Mouse (Mus musculus) MEL (cell line): ENCODE results near the gene Gopc. TPM values are rescaled to one million over a fixed set of nuclear protein-coding genes. Genes with fewer than 3 reads are reported as not detected.

ENCODE experiments used
- DNase-seq: peaks from one replicate; pipeline ENCODE4 v3.0.0; 2011; ENCODE audit warnings: low read depth, low spot score
- H3K27ac ChIP-seq: 2 replicates; pipeline ENCODE4 v1.5.1; 2012; ENCODE audit warnings: low read depth, mild to moderate bottlenecking, control low read depth, low read length, moderate library complexity; ENCODE audit not compliant: control insufficient read depth
- H3K27me3 ChIP-seq, 2 experiments: fragments of 150-350 bp in 1 of 2; sonication (generic) in 1 of 2; 2 replicates each; pipeline ENCODE4 v1.6.1; 2012; ENCODE audit warnings: low read length in 2 of 2, mild to moderate bottlenecking in 2 of 2, improper control_type of control experiment in 1 of 2, moderate library complexity in 1 of 2; ENCODE audit not compliant: insufficient read depth in 2 of 2, control insufficient read depth in 1 of 2
- H3K36me3 ChIP-seq, 2 experiments: 2 replicates each; pipeline ENCODE4 v1.6.1; 2012 to 2014; ENCODE audit warnings: low read length in 2 of 2, improper control_type of control experiment in 1 of 2, inconsistent platforms in 1 of 2, mild to moderate bottlenecking in 1 of 2; ENCODE audit not compliant: insufficient read depth in 2 of 2, control insufficient read depth in 1 of 2
- H3K4me1 ChIP-seq, 2 experiments: fragments of 150-350 bp in 1 of 2; sonication (generic) in 1 of 2; 2 replicates each; pipeline ENCODE4 v1.6.1; 2012; ENCODE audit warnings: low read length in 2 of 2, improper control_type of control experiment in 1 of 2, mild to moderate bottlenecking in 1 of 2; ENCODE audit not compliant: insufficient read depth in 2 of 2, control insufficient read depth in 1 of 2
- H3K4me3 ChIP-seq, 2 experiments: fragments of 150-350 bp in 1 of 2; sonication (generic) in 1 of 2; 2 replicates each; pipeline ENCODE4 v1.5.1; 2012; ENCODE audit warnings: low read depth in 2 of 2, low read length in 2 of 2, mild to moderate bottlenecking in 2 of 2, moderate library complexity in 2 of 2, control low read depth in 1 of 2, improper control_type of control experiment in 1 of 2; ENCODE audit not compliant: control insufficient read depth in 1 of 2, insufficient read depth in 1 of 2
- H3K79me2 ChIP-seq: 2 replicates; pipeline ENCODE4 v1.6.1; 2012; ENCODE audit warnings: mild to moderate bottlenecking, low read length, moderate library complexity; ENCODE audit not compliant: control insufficient read depth, poor library complexity, insufficient read depth
- H3K9ac ChIP-seq: 2 replicates; pipeline ENCODE4 v1.6.1; 2012; ENCODE audit warnings: low read depth, mild to moderate bottlenecking, control low read depth, low read length, moderate library complexity; ENCODE audit not compliant: control insufficient read depth, poor library complexity, severe bottlenecking
- H3K9me3 ChIP-seq: fragments of 150-350 bp; sonication (generic); replicated peaks from 2 replicates; pipeline ENCODE4 v1.6.1; 2012; ENCODE audit warnings: mild to moderate bottlenecking, low read length, improper control_type of control experiment, moderate library complexity; ENCODE audit not compliant: insufficient read depth
- BHLHE40 ChIP-seq: IDR thresholded peaks from 2 replicates; pipeline ENCODE4 v1.6.1; 2012; ENCODE audit warnings: low read depth, mild to moderate bottlenecking, inconsistent platforms, low read length, improper control_type of control experiment, borderline replicate concordance
- CTCF ChIP-seq, 3 experiments: IDR thresholded peaks in 2 of 3; conservative IDR thresholded peaks in 1 of 3; 2 replicates each; pipeline ENCODE4 v1.5.1; 2011 to 2012; ENCODE audit warnings: low read length in 3 of 3, low read depth in 2 of 3, mild to moderate bottlenecking in 2 of 3, improper control_type of control experiment in 1 of 3, inconsistent platforms in 1 of 3, mixed read lengths in 1 of 3, moderate library complexity in 1 of 3; ENCODE audit not compliant: control insufficient read depth in 1 of 3, insufficient read depth in 1 of 3, poor library complexity in 1 of 3, severe bottlenecking in 1 of 3
- E2F4 ChIP-seq: IDR thresholded peaks from 2 replicates; pipeline ENCODE4 v1.6.1; 2011; ENCODE audit warnings: low read depth, low read length, improper control_type of control experiment, borderline replicate concordance
- ELF1 ChIP-seq: IDR thresholded peaks from 2 replicates; pipeline ENCODE4 v1.6.1; 2014; ENCODE audit warnings: low read depth, mild to moderate bottlenecking, inconsistent platforms, low read length, improper control_type of control experiment, moderate library complexity
- GABPA ChIP-seq: IDR thresholded peaks from 2 replicates; pipeline ENCODE4 v1.6.1; 2012; ENCODE audit warnings: low read depth, mild to moderate bottlenecking, inconsistent platforms, low read length, improper control_type of control experiment, moderate library complexity
- GATA1 ChIP-seq: IDR thresholded peaks from 2 replicates; pipeline ENCODE4 v1.6.1; 2011; ENCODE audit warnings: low read depth, low read length, improper control_type of control experiment
- JUND ChIP-seq: IDR thresholded peaks from 2 replicates; pipeline ENCODE4 v1.6.1; 2011; ENCODE audit warnings: low read depth, mild to moderate bottlenecking, improper control_type of control experiment, low read length
- MAZ ChIP-seq: IDR thresholded peaks from 2 replicates; pipeline ENCODE4 v1.6.1; 2012; ENCODE audit warnings: low read depth, mild to moderate bottlenecking, inconsistent platforms, low read length, improper control_type of control experiment
- MXI1 ChIP-seq: IDR thresholded peaks from 2 replicates; pipeline ENCODE4 v1.6.1; 2011; ENCODE audit warnings: mild to moderate bottlenecking, low read depth, low read length, improper control_type of control experiment
- NELFE ChIP-seq: IDR thresholded peaks from 2 replicates; pipeline ENCODE4 v1.6.1; 2011; ENCODE audit warnings: low read depth, low read length, improper control_type of control experiment
- RAD21 ChIP-seq: IDR thresholded peaks from 2 replicates; pipeline ENCODE4 v1.6.1; 2011; ENCODE audit warnings: mild to moderate bottlenecking, low read depth, low read length, improper control_type of control experiment
- SMC3 ChIP-seq: IDR thresholded peaks from 2 replicates; pipeline ENCODE4 v1.6.1; 2011; ENCODE audit warnings: low read depth, low read length, improper control_type of control experiment
- TBP ChIP-seq: IDR thresholded peaks from 2 replicates; pipeline ENCODE4 v1.8.0; 2011; ENCODE audit warnings: low read depth, low read length, improper control_type of control experiment
- USF1 ChIP-seq: IDR thresholded peaks from 2 replicates; pipeline ENCODE4 v1.6.1; 2014; ENCODE audit warnings: low read depth, mild to moderate bottlenecking, inconsistent platforms, low read length, improper control_type of control experiment, moderate library complexity
- ZC3H11A ChIP-seq: IDR thresholded peaks from 2 replicates; pipeline ENCODE4 v1.6.1; 2012; ENCODE audit warnings: low read depth, mild to moderate bottlenecking, inconsistent platforms, low read length, improper control_type of control experiment
- polyA plus RNA-seq, 2 experiments: library from polyadenylated mRNA; stranded (reverse) in 1 of 2; unstranded in 1 of 2; fragments of >175 nt in 1 of 2; fragments of >200 nt in 1 of 2; gene quantifications; 2 replicates each; pipeline versions ENCODE4 v1.2.1 to v1.2.4; 2012; ENCODE audit warnings: low replicate concordance in 2 of 2, low read depth in 1 of 2; ENCODE audit not compliant: insufficient read length in 2 of 2, insufficient read depth in 1 of 2, missing spikeins in 1 of 2
- total RNA-seq: library from RNA; depleted of rRNA; stranded (reverse); fragments of 300-350 nt; gene quantifications from 2 replicates; pipeline ENCODE4 v1.2.3, GENCODE M21; 2012

Gene Gopc
- total and polyA plus RNA-seq, 3 experiments = 6.2 to 8.2 TPM; not detected in 1

DNA sequence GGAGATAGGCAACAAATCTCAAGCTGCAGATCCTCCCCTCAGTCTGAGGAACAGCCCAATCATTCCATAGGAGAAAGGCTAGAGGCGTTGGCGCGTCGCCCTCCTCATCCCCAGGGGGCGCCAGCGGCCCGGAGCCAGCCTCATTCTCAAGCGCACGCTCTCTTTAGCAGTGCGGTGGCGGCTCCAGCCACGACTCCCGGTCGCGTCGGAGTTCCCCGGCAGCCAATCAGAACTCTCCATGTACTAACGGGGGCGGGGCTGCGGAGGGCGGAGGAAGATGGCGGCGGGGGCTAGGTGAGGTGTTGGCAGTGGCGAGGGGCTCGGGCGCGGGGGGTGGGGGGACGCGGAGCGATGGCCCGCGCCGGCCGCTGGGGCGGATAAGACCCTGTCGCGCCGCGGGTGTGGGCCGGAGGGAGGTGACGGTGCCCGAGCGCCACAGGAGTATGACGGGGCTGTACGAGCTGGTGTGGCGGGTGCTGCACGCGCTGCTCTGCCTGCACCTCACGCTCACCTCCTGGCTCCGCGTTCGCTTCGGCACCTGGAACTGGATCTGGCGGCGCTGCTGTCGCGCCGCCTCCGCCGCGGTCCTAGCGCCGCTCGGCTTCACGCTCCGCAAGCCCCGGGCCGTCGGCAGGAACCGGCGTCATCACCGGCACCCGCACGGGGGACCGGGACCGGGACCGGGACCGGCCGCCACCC, 35.5 kb upstream of the Gopc start, which contains the start of gene Nus1 (continued):
- TF ChIP-seq NELFE (peak; percentile 49; the same call in 1 of the 2 replicates), GABPA (peak; percentile 83; the same call in 1 of the 2 replicates), USF1 (no peak)

- TF ChIP-seq GATA1 (peak; percentile 12; the same call in 1 of the 2 replicates), NELFE (no peak)
- H3K27me3 ChIP-seq = no peaks in the 10 kb centered on the region
- no peak for DNase-seq
- H3K4me3 ChIP-seq = peak overlapping the region; percentile 27 to 82; a peak in 3 of 4 replicates
- H3K79me2 ChIP-seq = peaks cover 37% of the 10 kb centered on the region
- peaks cover 8 to 12% of the 10 kb centered on the region in 2 experiments for H3K4me1 ChIP-seq
- H3K27ac ChIP-seq = no peak overlapping the region
- no peaks in the 10 kb centered on the region for H3K9me3 ChIP-seq
- peak overlapping the region; percentile 58 for H3K9ac ChIP-seq
- H3K36me3 ChIP-seq = peaks cover 0 to 28% of the 10 kb centered on the region in 2 experiments; a peak in 3 of 4 replicates
Observed at GRCm38 (mm10) chr10:52416458-52416857, 34.5 kb upstream of the Gopc start.

DNA sequence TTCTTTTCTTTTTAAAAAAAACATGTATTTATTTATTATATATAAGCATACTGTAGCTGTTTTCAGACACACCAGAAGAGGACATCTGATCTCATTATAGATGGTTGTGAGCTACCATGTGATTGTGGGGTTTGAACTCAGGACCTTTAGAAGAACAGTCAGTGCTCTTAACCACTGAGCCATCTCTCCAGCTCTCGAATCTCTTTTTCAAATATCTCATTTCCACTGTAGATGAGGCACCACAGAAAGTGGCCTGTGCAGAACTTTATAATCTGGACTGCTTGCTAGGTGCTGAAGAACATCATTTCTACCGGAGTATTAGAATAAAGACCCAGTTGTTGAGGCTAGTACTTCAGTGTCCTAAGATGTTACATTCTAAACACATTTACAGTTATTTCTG, 33.1 kb upstream of the Gopc start:
- H3K9me3 ChIP-seq = no peaks in the 10 kb centered on the region
- TF ChIP-seq SMC3 (no peak), JUND (no peak), TBP (peak; percentile 95)

GRCm38 (mm10) chr10:52407526-52407925, 25.6 kb upstream of the Gopc start:
- TF ChIP-seq NELFE = no peak
- no peak for TF ChIP-seq E2F4
- TF ChIP-seq ELF1 = no peak
- no peak for TF ChIP-seq MAZ
- no peak for TF ChIP-seq CTCF (IDR thresholded peaks at IDR 0.05 in 2 of 3, conservative IDR thresholded peaks at IDR 0.05 in 1 of 3; ENCODE audit: control insufficient read depth in 1 of 3, insufficient read depth in 1 of 3, low read depth in 2 of 3, low read length in 3 of 3, poor library complexity in 1 of 3, severe bottlenecking in 1 of 3)
- no peak for TF ChIP-seq RAD21
- no peak for TF ChIP-seq MXI1
- TF ChIP-seq ZC3H11A = no peak
- TF ChIP-seq GABPA = no peak
- no peak for TF ChIP-seq BHLHE40
- Histone ChIP-seq H3K4me3 (no peak overlapping the region), H3K4me1 (peaks cover 6 to 14% of the 10 kb centered on the region in 2 experiments), H3K9me3 (no peaks in the 10 kb centered on the region), H3K79me2 (no peaks in the 10 kb centered on the region), H3K27me3 (no peaks in the 10 kb centered on the region), H3K9ac (no peak overlapping the region), H3K27ac (no peak overlapping the region), H3K36me3 (peaks cover 0 to 15% of the 10 kb centered on the region in 2 experiments; a peak in 2 of 4 replicates)
- no peak for DNase-seq

More for the DNA sequence above, 33.1 kb upstream of the Gopc start:
- Histone ChIP-seq H3K27me3 (no peaks in the 10 kb centered on the region), H3K9ac (no peak overlapping the region), H3K36me3 (peaks cover 0 to 19% of the 10 kb centered on the region in 2 experiments; a peak in 2 of 4 replicates), H3K4me1 (peaks cover 8 to 12% of the 10 kb centered on the region in 2 experiments), H3K79me2 (peaks cover 25% of the 10 kb centered on the region), H3K27ac (no peak overlapping the region), H3K4me3 (no peak overlapping the region)
- no peak for DNase-seq
